Mouse (Mus musculus): ENCODE results near the gene Dcn.

Dcn gene

DNA sequence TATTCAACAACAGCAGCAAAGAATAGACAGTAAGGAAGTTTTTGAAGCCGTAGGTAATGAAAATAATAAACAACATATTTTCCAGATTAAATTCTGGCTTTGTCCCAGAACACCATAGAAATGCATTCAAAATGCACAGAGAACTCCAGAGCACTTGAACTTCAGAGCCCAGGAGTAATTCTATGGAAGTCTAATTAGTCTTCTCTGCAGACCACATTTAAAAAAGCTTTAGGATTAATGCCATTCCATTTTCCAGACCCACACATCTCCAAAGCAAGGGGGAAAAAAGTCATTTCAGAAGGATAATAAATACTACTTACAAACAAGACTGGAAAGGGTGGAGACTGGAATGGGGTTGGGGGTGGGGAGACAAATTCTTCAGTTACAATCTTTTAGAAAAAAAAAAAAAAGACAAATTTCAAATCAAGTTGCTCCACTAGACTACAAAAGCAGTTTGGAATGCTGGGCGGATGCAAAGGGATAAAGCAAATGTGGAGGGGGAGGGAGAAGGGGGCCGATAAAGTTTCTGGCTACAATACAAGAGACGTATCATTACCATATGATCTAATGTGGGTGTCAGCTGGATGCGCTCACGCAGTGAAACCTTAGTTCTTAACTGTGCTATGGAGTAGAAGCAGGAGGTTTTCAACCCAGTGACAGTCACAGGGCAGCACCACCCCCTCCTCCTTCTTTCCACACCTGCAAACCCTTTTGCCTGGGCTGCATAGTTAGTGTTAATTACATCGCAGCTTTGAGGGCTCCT is at the start of gene Dcn:
TSS of gene Dcn (plus strand) at position 606 of the 763 bp plus-strand sequence.
- DNase-seq, result peak; percentile 16

- peak; percentile 75 for DNase-seq
These were observed 42.7 kb upstream of the Dcn start for GRCm38 (mm10) chr10:97436662-97437061.

DNA sequence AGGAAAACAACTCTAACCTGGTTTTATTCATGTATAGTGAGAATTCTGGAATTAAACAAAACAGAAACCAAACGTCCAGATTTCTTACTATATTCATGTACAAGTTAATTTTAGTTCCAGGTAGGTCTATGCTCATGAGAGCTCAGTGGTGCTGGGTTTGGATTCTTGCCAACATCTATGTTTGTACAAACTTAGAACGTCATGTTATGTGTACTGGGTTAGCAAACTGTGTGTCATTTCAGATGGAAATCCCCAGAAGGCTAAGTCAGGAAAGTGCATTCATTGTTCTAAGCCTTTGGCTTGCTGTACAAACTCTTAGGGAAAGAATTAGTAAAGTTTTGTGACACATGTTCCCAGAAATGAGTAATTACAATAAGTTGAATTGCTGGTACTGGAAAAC is 37.1 kb upstream of the Dcn start:
- DNase-seq, result no peak

DNA sequence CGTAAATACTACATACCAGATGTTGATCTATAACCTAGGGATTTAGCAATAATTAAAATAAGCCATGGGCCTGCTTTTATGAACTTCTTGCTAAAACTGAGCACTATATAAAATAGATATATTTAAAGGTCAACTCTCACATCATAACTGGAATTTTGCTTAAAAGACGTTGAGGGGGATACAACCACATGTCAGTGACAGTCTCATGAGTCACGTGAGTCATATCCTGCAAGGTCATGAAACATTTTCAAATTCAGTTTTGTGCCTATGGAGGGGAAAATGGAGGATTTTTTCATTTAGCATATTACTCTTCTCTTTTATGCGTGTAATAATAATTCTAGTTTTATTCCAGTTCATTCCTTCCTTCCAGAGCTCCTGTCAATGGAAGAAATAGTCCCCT is 32.9 kb upstream of the Dcn start:
- no peak for DNase-seq

DNA sequence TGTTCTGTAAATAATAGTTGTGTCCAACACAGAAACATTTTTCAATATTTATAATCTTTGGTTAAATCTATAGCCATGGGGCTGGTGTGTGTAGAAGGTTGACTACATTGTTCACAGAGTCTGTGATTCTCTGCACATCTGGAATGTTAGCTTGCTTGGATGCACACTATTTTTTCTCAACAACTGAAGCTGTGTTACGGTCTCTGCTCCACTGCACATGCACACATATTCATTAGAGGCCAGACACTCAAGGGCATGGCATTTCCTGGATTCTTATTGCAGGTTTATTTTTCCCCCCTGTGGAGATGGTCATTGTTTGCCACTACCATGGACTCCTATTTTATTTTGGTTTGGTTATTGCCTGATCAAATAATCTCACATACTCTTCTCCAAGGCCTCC is 26.5 kb upstream of the Dcn start:
- no peak for DNase-seq

DNA sequence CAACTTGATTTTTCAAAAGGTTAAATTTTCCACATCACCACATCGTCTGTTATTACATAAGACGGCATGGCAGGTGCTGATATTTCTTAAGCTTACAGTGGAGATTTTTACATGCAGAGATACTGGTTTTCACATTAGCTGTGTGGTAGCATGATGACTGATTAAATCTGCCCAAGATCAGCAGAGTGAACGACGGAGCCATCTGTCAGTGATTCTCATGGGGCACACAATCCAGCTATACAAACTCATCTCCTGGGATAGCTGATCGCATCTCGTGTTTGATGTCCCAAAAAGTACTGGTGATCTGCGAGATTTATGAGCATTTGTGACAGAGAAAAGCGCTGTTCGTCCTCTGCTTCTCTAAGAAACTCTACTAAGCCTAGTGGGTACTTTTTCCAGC is 25.9 kb upstream of the Dcn start:
- DNase-seq, result no peak

DNA sequence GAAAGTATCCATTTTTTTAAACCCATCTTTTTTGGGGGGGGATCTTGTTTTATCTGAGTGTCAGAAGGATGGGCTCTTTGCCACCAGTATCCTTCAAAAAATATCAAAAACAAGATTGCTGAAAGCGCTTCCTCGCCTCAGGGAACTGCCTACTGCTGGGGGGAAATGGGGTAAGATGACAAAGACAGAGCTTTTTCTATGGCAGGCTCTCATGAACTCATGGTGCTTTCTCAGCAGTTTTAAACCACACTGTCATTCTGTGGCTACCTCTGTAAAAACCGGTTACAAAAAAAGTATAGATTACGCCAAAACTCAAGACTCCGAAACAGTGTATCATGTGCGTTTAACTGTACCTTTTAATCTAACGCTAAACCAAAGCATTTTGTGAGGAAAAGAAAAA is 22.4 kb upstream of the Dcn start:
- no peak for DNase-seq

DNA sequence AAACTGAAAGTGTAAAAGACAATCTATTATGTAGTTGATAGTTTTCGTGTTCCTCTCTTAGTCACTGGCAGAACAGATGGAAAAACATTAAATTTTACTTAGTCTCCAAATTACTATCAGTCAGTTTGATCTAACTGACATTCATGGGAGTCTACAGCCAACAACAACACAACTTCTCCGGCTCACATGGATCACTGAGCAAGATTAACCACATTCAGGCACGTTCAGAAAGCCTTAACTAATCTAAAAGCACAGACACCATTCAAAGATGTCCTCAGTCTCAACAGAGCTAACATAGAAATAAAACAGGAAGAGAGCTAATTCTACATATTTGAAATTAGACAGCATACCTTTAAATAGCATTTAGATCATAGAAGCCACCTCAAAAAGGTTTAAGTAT is 12.6 kb upstream of the Dcn start:
- no peak for DNase-seq

GRCm38 (mm10) chr10:97469411-97470140 is 9.8 kb upstream of the Dcn start:
- DNase-seq, result peak; percentile 64

GRCm38 (mm10) chr10:97475460-97475859 is 3.9 kb upstream of the Dcn start:
- DNase-seq, result no peak

DNA sequence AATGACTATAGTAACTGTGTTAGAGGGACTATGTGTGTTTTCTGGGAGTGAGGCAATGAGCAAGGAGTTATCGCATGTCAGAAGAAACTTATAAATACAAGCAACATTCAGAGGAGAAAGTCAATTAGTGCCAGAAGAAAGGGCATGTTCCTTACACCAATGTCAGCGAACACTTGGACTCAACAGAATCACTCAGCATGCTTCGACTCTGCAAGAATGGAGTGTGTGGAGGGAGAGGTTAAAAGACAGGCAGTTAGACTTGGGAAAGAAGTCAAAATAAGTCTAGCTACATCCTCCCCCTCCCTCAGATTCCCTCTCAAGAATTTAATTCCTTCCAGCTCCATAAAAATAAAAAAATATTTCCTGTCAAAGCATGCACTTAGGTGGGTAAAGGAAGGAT is 1.1 kb upstream of the Dcn start:
- no peak for DNase-seq

GRCm38 (mm10) chr10:97482150-97482549 is 2.7 kb downstream of the Dcn start:
- no peak for DNase-seq

GRCm38 (mm10) chr10:97484049-97484448 is 4.6 kb downstream of the Dcn start:
- no peak for DNase-seq

DNA sequence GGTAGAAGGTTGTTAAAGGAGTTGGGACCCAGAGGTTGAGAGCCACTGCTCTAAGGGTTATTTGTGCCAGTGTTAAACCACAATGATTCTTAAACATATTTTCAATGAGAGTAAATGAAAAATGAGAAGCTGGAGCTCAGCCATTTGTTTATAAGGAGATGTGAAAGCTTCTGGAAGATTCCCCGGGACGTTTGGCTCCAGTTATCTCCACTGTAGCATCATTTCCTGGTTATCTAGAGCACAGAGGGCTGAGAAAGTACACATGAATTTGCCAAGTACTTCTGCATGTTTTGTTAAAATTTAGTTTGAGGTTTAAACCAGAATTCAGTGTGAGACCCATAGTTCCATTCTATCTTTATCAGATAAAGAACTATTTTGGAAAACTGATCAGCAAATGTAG is 5.7 kb downstream of the Dcn start:
- DNase-seq, result no peak

DNA sequence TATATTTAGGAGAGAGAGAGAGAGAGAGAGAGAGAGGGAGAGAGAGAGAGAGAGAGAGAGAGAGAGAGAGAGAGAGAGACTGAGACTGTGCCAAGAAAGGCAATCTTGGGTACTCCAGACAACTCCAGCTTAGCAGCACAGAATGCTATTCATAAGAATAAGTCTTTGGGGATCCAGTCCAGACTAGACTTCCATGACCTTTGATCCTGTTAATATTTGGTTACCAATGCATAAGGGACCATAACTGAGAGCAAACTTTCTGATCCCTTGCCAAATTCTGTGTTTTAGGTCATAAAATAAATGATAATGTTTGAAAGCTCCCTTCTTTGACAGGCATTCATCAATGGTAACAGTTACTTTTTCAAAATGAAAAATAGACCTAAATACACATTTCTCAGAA is 6.7 kb downstream of the Dcn start:
- DNase-seq, result no peak

DNA sequence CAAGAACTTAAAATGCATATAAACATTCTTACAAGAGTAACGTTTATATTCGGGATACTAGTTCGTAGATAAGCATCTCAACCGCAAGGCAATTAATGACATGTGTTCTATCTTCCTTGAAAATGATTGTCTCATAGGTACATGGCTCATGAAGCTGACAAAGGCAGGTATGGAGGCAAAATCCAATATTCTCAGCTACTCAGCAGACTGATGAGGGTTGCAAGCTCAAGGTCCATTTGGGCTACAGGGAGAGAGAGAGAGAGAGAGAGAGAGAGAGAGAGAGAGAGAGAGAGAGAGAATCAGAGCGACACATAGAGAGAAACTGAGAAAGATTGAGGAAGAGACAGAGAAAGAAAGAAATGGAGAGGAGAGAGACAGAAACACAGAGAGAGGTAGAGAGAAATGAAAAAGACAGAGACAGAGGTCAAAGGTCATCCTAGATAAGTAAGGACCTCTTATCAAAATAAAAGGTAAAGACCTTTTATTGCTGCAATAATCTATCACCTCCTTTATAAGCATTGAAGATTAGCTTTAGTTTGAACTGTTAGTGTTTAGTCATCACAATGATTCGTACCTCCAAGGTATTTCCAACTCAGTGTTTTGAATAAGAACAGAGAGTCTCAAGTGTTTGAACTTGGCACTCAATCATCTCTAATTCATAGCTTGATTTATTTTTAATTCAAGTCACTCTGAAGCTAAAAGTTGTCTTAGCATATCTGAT is 8.0 kb downstream of the Dcn start:
- DNase-seq, result no peak

DNA sequence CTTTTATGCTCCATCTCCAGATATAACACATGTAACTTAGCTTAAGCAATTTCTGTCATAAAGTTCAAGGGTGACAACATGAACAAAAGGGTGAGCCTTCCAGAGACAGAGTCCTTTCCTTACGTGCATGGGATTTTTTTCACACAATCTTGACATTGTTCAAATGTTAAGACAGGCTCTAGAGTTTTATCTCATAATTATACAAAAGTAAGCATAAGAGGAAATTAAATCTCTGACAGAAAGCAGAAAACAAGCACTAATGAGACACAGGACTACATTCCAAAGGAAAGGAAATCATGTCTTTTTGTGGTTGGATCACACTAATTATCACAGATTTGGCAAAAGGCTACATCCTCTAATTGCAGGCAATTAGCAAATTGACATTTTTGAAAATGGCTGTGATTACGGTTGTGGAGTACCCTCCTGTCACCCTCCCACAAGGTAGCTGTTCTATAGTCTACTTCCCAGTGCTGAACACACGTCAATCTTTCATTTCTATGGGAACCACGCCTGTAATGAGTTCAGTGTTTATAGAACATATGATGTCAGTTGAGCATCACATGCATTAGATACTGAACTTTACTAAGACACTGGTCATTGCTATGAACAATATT is 13.1 kb downstream of the Dcn start:
- DNase-seq, result no peak

GRCm38 (mm10) chr10:97497646-97498045 is 18.2 kb downstream of the Dcn start:
- no peak for DNase-seq

DNA sequence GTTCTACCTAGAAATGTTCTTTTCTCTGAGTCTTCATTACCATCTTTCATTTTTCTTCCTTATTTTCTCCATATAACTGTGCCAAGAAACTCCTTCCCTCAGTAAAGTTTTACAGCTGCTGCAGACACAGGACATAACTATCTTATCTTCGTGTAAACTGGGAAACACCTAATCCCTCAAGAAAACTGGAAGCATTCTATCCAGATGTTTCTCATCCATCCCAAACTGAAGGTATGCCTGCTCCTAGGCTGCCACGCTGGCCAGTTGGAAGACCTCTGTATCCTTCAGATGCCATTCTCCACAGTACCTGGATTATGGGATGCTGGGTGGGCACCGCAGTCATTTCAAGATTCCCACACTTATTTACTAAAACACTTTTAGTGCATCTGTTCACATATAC is 44.0 kb downstream of the Dcn start:
- DNase-seq, result no peak

DNA sequence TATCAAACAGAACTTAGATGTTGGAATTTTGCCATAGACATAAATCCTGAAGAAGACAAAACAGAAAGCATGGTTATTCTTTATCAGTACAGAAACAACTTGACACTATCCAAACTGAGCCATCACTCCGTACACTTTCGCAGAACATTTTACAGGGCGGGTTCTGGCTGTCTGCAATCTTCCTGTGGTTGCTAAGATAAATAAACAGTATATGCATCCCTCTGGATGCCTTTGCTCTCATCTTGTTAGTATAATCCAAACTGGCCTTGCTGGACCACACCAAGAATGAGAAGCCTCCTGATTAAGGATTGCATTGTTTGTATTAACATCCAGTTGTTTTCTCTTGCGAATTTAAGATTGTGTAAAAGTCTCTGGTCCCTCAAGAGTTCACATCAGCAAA is 56.3 kb downstream of the Dcn start:
- no peak for DNase-seq

GRCm38 (mm10) chr10:97536921-97537320 is 57.5 kb downstream of the Dcn start:
- DNase-seq, result peak; percentile 52

DNA sequence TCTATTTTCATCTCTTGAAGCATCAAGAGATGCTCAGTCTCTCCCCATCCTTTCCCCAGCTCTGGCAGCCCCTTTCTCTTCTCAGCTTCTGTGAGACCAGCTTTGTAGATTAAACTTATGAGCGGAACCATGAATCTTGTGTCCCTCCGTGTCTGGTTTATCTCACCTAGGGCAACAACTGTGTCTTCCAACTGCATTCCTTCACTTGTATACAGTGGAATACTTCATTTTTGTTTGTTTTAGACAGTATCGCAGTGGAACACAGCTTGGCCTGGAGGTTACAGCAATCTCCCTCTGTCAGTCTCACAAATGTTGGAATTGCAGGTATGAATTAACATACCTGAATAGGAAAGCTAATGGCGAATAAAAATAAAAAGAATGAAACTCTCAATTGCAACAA is 58.8 kb downstream of the Dcn start:
- no peak for DNase-seq

GRCm38 (mm10) chr10:97547740-97548139 is 68.3 kb downstream of the Dcn start:
- no peak for DNase-seq

Measured in lung, postnatal 10 days (tissue).